Mouse (Mus musculus): ENCODE data around the gene Lrrc8d. TPM values are rescaled to one million over a fixed set of nuclear protein-coding genes. Genes with fewer than 3 reads are reported as not detected.

Lrrc8d gene
- polyA plus RNA-seq, 1 experiment, result 13.5 TPM

DNA sequence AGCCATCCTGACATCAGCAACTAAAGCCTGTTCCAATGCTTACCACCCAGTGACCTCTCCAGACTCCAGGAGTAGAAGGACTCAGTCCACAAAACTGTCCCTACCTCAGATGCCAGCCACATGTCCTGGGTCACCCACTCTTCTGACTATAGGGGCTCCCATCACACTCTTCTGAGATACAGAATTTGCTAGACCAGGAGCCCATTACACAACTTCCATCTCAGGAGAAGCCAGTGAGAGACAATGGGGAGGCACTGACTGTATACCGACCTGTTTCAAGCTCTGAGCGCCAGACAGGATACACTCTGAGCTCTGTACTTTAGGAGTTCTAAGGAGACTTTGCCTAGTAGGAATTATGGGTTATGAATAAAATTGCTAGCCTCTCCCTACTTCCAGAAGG, 30.7 kb upstream of the Lrrc8d start:
- no peaks in the 10 kb centered on the region for H3K36me3 ChIP-seq (replicated peaks; ENCODE audit: low read length)
- H3K27me3 ChIP-seq (replicated peaks), result peaks cover 12% of the 10 kb centered on the region
- 0 out of 2 replicates have a peak, but pooled peaks cover 2% of the 10 kb centered on the region for H3K9me3 ChIP-seq
- no peak for TF ChIP-seq FLI1 (IDR thresholded peaks at IDR 0.05; ENCODE audit: low read length)
- TF ChIP-seq GATA1 (IDR thresholded peaks at IDR 0.05; ENCODE audit: borderline replicate concordance, low read length), result no peak
- H3K4me1 ChIP-seq, result peaks cover 13% of the 10 kb centered on the region
- H3K4me3 ChIP-seq (replicated peaks), result no peak overlapping the region

DNA sequence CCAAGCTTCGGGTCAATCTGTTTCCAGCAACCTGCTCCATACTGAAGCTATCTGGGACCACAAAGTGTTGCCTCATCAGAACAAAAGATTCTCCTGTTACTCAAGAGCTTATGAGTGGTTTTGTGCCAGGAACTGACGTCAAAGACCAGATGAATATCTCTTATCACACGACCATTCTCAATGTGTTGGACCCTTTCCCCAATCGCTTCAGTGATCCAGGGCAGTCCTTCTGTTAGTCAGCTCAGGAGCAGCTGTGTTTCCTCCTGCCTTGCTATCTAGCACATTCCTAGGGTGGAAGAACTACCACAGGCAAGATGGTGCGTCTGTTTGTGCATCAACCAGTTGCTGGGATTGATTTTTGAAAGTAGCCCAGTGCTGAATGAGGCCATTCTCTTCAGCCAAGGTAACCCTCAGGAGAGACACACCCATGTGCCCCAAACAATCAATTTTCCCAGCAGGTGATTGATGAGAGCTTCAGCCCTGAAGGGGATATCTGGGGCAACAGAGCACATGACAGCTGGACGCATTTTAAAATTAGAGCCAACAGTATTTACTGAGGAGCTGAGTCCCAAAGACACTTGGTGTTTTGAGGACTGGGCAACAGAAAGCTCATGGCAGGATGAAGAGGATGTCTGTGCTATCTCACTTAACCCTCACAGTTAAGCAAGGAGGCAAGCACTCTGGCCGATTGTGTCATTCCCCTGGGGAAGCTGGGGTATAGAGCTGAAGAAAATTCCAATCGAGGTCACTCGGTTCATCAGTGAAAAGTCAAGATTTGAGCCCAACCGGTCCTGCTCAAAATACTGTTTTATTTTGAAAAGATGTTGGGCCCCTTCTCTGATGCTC, 30.0 kb upstream of the Lrrc8d start:
- Histone ChIP-seq H3K36me3 (replicated peaks; ENCODE audit: low read length) (no peaks in the 10 kb centered on the region), H3K4me3 (replicated peaks) (no peak overlapping the region), H3K27me3 (replicated peaks) (peaks cover 12% of the 10 kb centered on the region), H3K4me1 (peaks cover 13% of the 10 kb centered on the region), H3K9me3 (0 out of 2 replicates have a peak, but pooled peaks cover 2% of the 10 kb centered on the region)
- TF ChIP-seq FLI1 (IDR thresholded peaks at IDR 0.05; ENCODE audit: low read length), result no peak
- TF ChIP-seq GATA1 (IDR thresholded peaks at IDR 0.05; ENCODE audit: borderline replicate concordance, low read length), result no peak

GRCm38 (mm10) chr5:105672332-105672731, 27.4 kb upstream of the Lrrc8d start:
- TF ChIP-seq GATA1 (IDR thresholded peaks at IDR 0.05; ENCODE audit: borderline replicate concordance, low read length), result no peak
- no peak for TF ChIP-seq FLI1 (IDR thresholded peaks at IDR 0.05; ENCODE audit: low read length)

GRCm38 (mm10) chr5:105675511-105675910, 24.3 kb upstream of the Lrrc8d start:
- Histone ChIP-seq H3K4me1 (peaks cover 50% of the 10 kb centered on the region), H3K9me3 (no peaks in the 10 kb centered on the region), H3K27me3 (replicated peaks) (peaks cover 7% of the 10 kb centered on the region), H3K4me3 (replicated peaks) (no peak overlapping the region), H3K36me3 (replicated peaks; ENCODE audit: low read length) (no peaks in the 10 kb centered on the region)
- TF ChIP-seq GATA1 (IDR thresholded peaks at IDR 0.05; ENCODE audit: borderline replicate concordance, low read length), result no peak
- no peak for TF ChIP-seq FLI1 (IDR thresholded peaks at IDR 0.05; ENCODE audit: low read length)

More at GRCm38 (mm10) chr5:105672332-105672731, 27.4 kb upstream of the Lrrc8d start:
- H3K4me1 ChIP-seq, result peaks cover 27% of the 10 kb centered on the region
- H3K9me3 ChIP-seq, result no peaks in the 10 kb centered on the region
- no peaks in the 10 kb centered on the region for H3K36me3 ChIP-seq (replicated peaks; ENCODE audit: low read length)
- no peak overlapping the region for H3K4me3 ChIP-seq (replicated peaks)
- peaks cover 14% of the 10 kb centered on the region for H3K27me3 ChIP-seq (replicated peaks)

- Histone ChIP-seq H3K9me3 (no peaks in the 10 kb centered on the region), H3K27me3 (replicated peaks) (peaks cover 2% of the 10 kb centered on the region), H3K4me3 (replicated peaks) (peak overlapping the region; percentile 17), H3K36me3 (replicated peaks; ENCODE audit: low read length) (no peaks in the 10 kb centered on the region), H3K4me1 (peaks cover 53% of the 10 kb centered on the region)
- no peak for TF ChIP-seq GATA1 (IDR thresholded peaks at IDR 0.05; ENCODE audit: borderline replicate concordance, low read length)
- no peak for TF ChIP-seq FLI1 (IDR thresholded peaks at IDR 0.05; ENCODE audit: low read length)
These were observed 22.7 kb upstream of the Lrrc8d start for GRCm38 (mm10) chr5:105677071-105677470.

- Histone ChIP-seq H3K9me3 (no peaks in the 10 kb centered on the region), H3K36me3 (replicated peaks; ENCODE audit: low read length) (no peaks in the 10 kb centered on the region), H3K4me1 (peaks cover 44% of the 10 kb centered on the region), H3K4me3 (replicated peaks) (no peak overlapping the region), H3K27me3 (replicated peaks) (peaks cover 2% of the 10 kb centered on the region)
- no peak for TF ChIP-seq FLI1 (IDR thresholded peaks at IDR 0.05; ENCODE audit: low read length)
These were observed 21.5 kb upstream of the Lrrc8d start for GRCm38 (mm10) chr5:105678243-105678642.

DNA sequence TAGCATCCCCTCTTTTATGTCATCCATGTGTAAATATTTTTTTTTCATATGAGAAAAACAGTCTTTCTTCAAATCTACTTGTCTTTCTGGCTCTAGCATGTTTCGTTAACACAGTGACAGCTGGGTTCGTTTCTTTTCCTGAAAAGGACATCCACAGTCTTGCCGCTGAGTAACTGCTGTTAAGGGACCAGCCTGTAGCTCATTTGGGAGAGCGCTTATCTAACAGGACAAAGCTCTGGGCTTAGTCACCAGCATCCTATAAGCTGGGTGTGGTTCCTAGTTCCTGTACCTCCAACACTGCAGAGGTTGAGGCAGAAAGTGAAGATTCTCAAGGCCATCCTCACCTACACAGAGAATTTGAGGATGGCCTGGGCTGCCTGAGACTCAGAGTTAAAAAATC, 20.5 kb upstream of the Lrrc8d start:
- H3K36me3 ChIP-seq (replicated peaks; ENCODE audit: low read length), result no peaks in the 10 kb centered on the region
- TF ChIP-seq FLI1 (IDR thresholded peaks at IDR 0.05; ENCODE audit: low read length), result no peak
- no peak for TF ChIP-seq GATA1 (IDR thresholded peaks at IDR 0.05; ENCODE audit: borderline replicate concordance, low read length)
- no peaks in the 10 kb centered on the region for H3K9me3 ChIP-seq
- H3K4me1 ChIP-seq, result peaks cover 47% of the 10 kb centered on the region
- H3K27me3 ChIP-seq (replicated peaks), result peaks cover 2% of the 10 kb centered on the region
- H3K4me3 ChIP-seq (replicated peaks), result no peak overlapping the region

GRCm38 (mm10) chr5:105679921-105680843, 19.6 kb upstream of the Lrrc8d start:
- H3K27me3 ChIP-seq (replicated peaks), result peaks cover 2% of the 10 kb centered on the region
- TF ChIP-seq GATA1 (IDR thresholded peaks at IDR 0.05; ENCODE audit: borderline replicate concordance, low read length), result no peak
- no peak for TF ChIP-seq FLI1 (IDR thresholded peaks at IDR 0.05; ENCODE audit: low read length)
- H3K36me3 ChIP-seq (replicated peaks; ENCODE audit: low read length), result no peaks in the 10 kb centered on the region
- peaks cover 55% of the 10 kb centered on the region for H3K4me1 ChIP-seq
- H3K4me3 ChIP-seq (replicated peaks), result no peak overlapping the region
- H3K9me3 ChIP-seq, result no peaks in the 10 kb centered on the region

DNA sequence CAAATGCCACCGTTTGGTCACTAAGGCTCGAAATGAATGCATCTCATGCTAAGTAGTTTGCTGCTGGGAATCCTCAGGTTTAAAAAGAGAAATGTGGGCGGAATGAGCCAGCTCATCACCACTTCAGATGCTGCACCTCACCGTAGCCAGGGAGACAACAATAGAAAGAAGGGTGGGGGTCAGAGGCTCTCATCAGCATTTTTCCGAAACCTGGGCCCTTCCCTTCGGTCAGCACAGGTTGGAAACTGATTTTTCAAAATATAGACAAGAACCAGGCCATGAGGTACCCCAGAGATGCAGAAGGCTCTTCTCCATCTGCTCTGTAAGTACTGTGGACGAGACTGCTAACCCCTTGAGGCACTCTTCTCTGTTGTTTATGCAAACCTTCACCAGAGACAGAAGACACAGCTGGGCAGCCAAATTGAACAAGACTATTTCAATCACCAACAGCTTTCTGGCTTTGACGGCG, 17.6 kb upstream of the Lrrc8d start:
- Histone ChIP-seq H3K27me3 (replicated peaks) (no peaks in the 10 kb centered on the region), H3K36me3 (replicated peaks; ENCODE audit: low read length) (no peaks in the 10 kb centered on the region), H3K4me3 (replicated peaks) (no peak overlapping the region), H3K9me3 (no peaks in the 10 kb centered on the region), H3K4me1 (peaks cover 51% of the 10 kb centered on the region)
- no peak for TF ChIP-seq GATA1 (IDR thresholded peaks at IDR 0.05; ENCODE audit: borderline replicate concordance, low read length)
- TF ChIP-seq FLI1 (IDR thresholded peaks at IDR 0.05; ENCODE audit: low read length), result no peak

All from megakaryocyte, embryonic 14.5 days (primary cell).